Mouse (Mus musculus) lung, postnatal 10 days (tissue): ENCODE results near the gene Speer1.
"Not testable (repeated sequence)": the region's sequence is repeated elsewhere in the genome, so short reads cannot be mapped to it uniquely, and the experiment has no call there.

Experiments
- DNase-seq: peaks from one replicate; pipeline ENCODE4 v3.0.0; 2021

Speer1 gene

GRCm38 (mm10) chr5:11341216-11341615 is at the start of gene Speer1:
Gene Speer1 (plus strand): TSS chr5:11341516.
- DNase-seq: not testable (repeated sequence)
